Mouse (Mus musculus): ENCODE data around the gene Adamts17.

GRCm38 (mm10) chr7:66987671-66988070, 148.1 kb downstream of the Adamts17 start:
- TF ChIP-seq GATA1 (IDR thresholded peaks at IDR 0.05; ENCODE audit: low read length) (no peak), TAL1 (IDR thresholded peaks at IDR 0.05; ENCODE audit: low read length) (no peak)
